Mouse (Mus musculus): Measurements from ENCODE around the gene Dhx37. TPM values are rescaled to one million over a fixed set of nuclear protein-coding genes. Genes with fewer than 3 reads are reported as not detected.

The Dhx37 gene
- polyA plus RNA-seq, 1 experiment from 2014 or later, result 7.2 TPM

GRCm38 (mm10) chr5:125405546-125406248 lies 28.2 kb downstream of the Dhx37 start:
- peak overlapping the region; percentile 59 for H3K4me3 ChIP-seq (ENCODE audit: low read depth, low read length)
- H3K4me2 ChIP-seq (ENCODE audit: low read depth, low read length), result peak overlapping the region; percentile 77
- no peak overlapping the region for H3K27ac ChIP-seq (replicated peaks; ENCODE audit: low read depth, low read length)
- H3K9me3 ChIP-seq (replicated peaks; ENCODE audit: control insufficient read depth, low read length), result no peaks in the 10 kb centered on the region
- peak overlapping the region; percentile 57 for H3K9ac ChIP-seq (replicated peaks; ENCODE audit: low read length)
- ATAC-seq (replicated peaks; ENCODE audit: insufficient number of reproducible peaks, low FRiP score, low TSS enrichment, low read depth), result peak; percentile 34; the same call in 1 of the 2 replicates
- peak; percentile 95 for DNase-seq (ENCODE audit: low spot score)
- H3K36me3 ChIP-seq (replicated peaks; ENCODE audit: control insufficient read depth, insufficient read depth, low read depth, low read length), result no peaks in the 10 kb centered on the region
- no peaks in the 10 kb centered on the region for H3K4me1 ChIP-seq (ENCODE audit: control insufficient read depth, insufficient read depth, low read length)
- H3K27me3 ChIP-seq (ENCODE audit: control insufficient read depth, insufficient read depth, low read length), result no peaks in the 10 kb centered on the region
- 1% methylated on average over 31 of the region's 31 CpGs for WGBS

GRCm38 (mm10) chr5:125404903-125405545 lies 28.9 kb downstream of the Dhx37 start:
- ATAC-seq (replicated peaks; ENCODE audit: insufficient number of reproducible peaks, low FRiP score, low TSS enrichment, low read depth) (no peak), DNase-seq (ENCODE audit: low spot score) (peak; percentile 83)
- peak overlapping the region; percentile 62 for H3K4me2 ChIP-seq (ENCODE audit: low read depth, low read length)
- peak overlapping the region; percentile 30 for H3K9ac ChIP-seq (replicated peaks; ENCODE audit: low read length)
- H3K4me3 ChIP-seq (ENCODE audit: low read depth, low read length), result peak overlapping the region; percentile 59
- H3K4me1 ChIP-seq (ENCODE audit: control insufficient read depth, insufficient read depth, low read length), result no peaks in the 10 kb centered on the region
- H3K27me3 ChIP-seq (ENCODE audit: control insufficient read depth, insufficient read depth, low read length), result no peaks in the 10 kb centered on the region
- under 1% methylated on average over 28 of the region's 28 CpGs for WGBS
- H3K9me3 ChIP-seq (replicated peaks; ENCODE audit: control insufficient read depth, low read length), result no peaks in the 10 kb centered on the region
- H3K36me3 ChIP-seq (replicated peaks; ENCODE audit: control insufficient read depth, insufficient read depth, low read depth, low read length), result no peaks in the 10 kb centered on the region
- H3K27ac ChIP-seq (replicated peaks; ENCODE audit: low read depth, low read length), result peak overlapping the region; percentile 42; the same call in 1 of the 2 replicates

- no peaks in the 10 kb centered on the region for H3K9me3 ChIP-seq (replicated peaks; ENCODE audit: control insufficient read depth, low read length)
- H3K4me2 ChIP-seq (ENCODE audit: low read depth, low read length), result peak overlapping the region; percentile 62
- ATAC-seq (replicated peaks; ENCODE audit: insufficient number of reproducible peaks, low FRiP score, low TSS enrichment, low read depth), result no peak
- DNase-seq (ENCODE audit: low spot score), result peak; percentile 52
- H3K27me3 ChIP-seq (ENCODE audit: control insufficient read depth, insufficient read depth, low read length), result no peaks in the 10 kb centered on the region
- no peaks in the 10 kb centered on the region for H3K36me3 ChIP-seq (replicated peaks; ENCODE audit: control insufficient read depth, insufficient read depth, low read depth, low read length)
- WGBS, result 3% methylated on average over 7 of the region's 7 CpGs
- H3K9ac ChIP-seq (replicated peaks; ENCODE audit: low read length), result peak overlapping the region; percentile 30
- H3K27ac ChIP-seq (replicated peaks; ENCODE audit: low read depth, low read length), result peak overlapping the region; percentile 42; the same call in 1 of the 2 replicates
- H3K4me1 ChIP-seq (ENCODE audit: control insufficient read depth, insufficient read depth, low read length), result no peaks in the 10 kb centered on the region
- H3K4me3 ChIP-seq (ENCODE audit: low read depth, low read length), result peak overlapping the region; percentile 59
These were observed 29.4 kb downstream of the Dhx37 start for GRCm38 (mm10) chr5:125404536-125404902.

GRCm38 (mm10) chr5:125403481-125404465 lies 30.1 kb downstream of the Dhx37 start:
- Histone ChIP-seq H3K4me2 (ENCODE audit: low read depth, low read length) (peak overlapping the region; percentile 36), H3K9ac (replicated peaks; ENCODE audit: low read length) (no peak overlapping the region), H3K4me3 (ENCODE audit: low read depth, low read length) (peak overlapping the region; percentile 32), H3K27ac (replicated peaks; ENCODE audit: low read depth, low read length) (no peak overlapping the region), H3K4me1 (ENCODE audit: control insufficient read depth, insufficient read depth, low read length) (no peaks in the 10 kb centered on the region), H3K36me3 (replicated peaks; ENCODE audit: control insufficient read depth, insufficient read depth, low read depth, low read length) (no peaks in the 10 kb centered on the region), H3K27me3 (ENCODE audit: control insufficient read depth, insufficient read depth, low read length) (no peaks in the 10 kb centered on the region), H3K9me3 (replicated peaks; ENCODE audit: control insufficient read depth, low read length) (no peaks in the 10 kb centered on the region)
- WGBS, result 12% methylated on average over 31 of the region's 31 CpGs
- peak; percentile 89 for DNase-seq (ENCODE audit: low spot score)
- ATAC-seq (replicated peaks; ENCODE audit: insufficient number of reproducible peaks, low FRiP score, low TSS enrichment, low read depth), result no peak

GRCm38 (mm10) chr5:125402991-125403390 lies 30.9 kb downstream of the Dhx37 start:
- Histone ChIP-seq H3K27ac (replicated peaks; ENCODE audit: low read depth, low read length) (no peak overlapping the region), H3K36me3 (replicated peaks; ENCODE audit: control insufficient read depth, insufficient read depth, low read depth, low read length) (no peaks in the 10 kb centered on the region), H3K9me3 (replicated peaks; ENCODE audit: control insufficient read depth, low read length) (no peaks in the 10 kb centered on the region), H3K9ac (replicated peaks; ENCODE audit: low read length) (no peak overlapping the region), H3K27me3 (ENCODE audit: control insufficient read depth, insufficient read depth, low read length) (no peaks in the 10 kb centered on the region), H3K4me2 (ENCODE audit: low read depth, low read length) (no peak overlapping the region), H3K4me1 (ENCODE audit: control insufficient read depth, insufficient read depth, low read length) (no peaks in the 10 kb centered on the region), H3K4me3 (ENCODE audit: low read depth, low read length) (no peak overlapping the region)
- WGBS, result 52% methylated on average over 6 of the region's 6 CpGs
- ATAC-seq (replicated peaks; ENCODE audit: insufficient number of reproducible peaks, low FRiP score, low TSS enrichment, low read depth) (no peak), DNase-seq (ENCODE audit: low spot score) (no peak)

GRCm38 (mm10) chr5:125402476-125402875 lies 31.4 kb downstream of the Dhx37 start:
- H3K27ac ChIP-seq (replicated peaks; ENCODE audit: low read depth, low read length), result no peak overlapping the region
- H3K27me3 ChIP-seq (ENCODE audit: control insufficient read depth, insufficient read depth, low read length), result no peaks in the 10 kb centered on the region
- no peak overlapping the region for H3K4me2 ChIP-seq (ENCODE audit: low read depth, low read length)
- WGBS, result 56% methylated on average over 10 of the region's 10 CpGs
- H3K9ac ChIP-seq (replicated peaks; ENCODE audit: low read length), result no peak overlapping the region
- H3K36me3 ChIP-seq (replicated peaks; ENCODE audit: control insufficient read depth, insufficient read depth, low read depth, low read length), result no peaks in the 10 kb centered on the region
- no peak overlapping the region for H3K4me3 ChIP-seq (ENCODE audit: low read depth, low read length)
- H3K9me3 ChIP-seq (replicated peaks; ENCODE audit: control insufficient read depth, low read length), result no peaks in the 10 kb centered on the region
- ATAC-seq (replicated peaks; ENCODE audit: insufficient number of reproducible peaks, low FRiP score, low TSS enrichment, low read depth), result no peak
- DNase-seq (ENCODE audit: low spot score), result no peak
- H3K4me1 ChIP-seq (ENCODE audit: control insufficient read depth, insufficient read depth, low read length), result no peaks in the 10 kb centered on the region

GRCm38 (mm10) chr5:125400903-125401302 lies 33.0 kb downstream of the Dhx37 start:
- no peak for DNase-seq (ENCODE audit: low spot score)
- Histone ChIP-seq H3K36me3 (replicated peaks; ENCODE audit: control insufficient read depth, insufficient read depth, low read depth, low read length) (no peaks in the 10 kb centered on the region), H3K9me3 (replicated peaks; ENCODE audit: control insufficient read depth, low read length) (no peaks in the 10 kb centered on the region), H3K9ac (replicated peaks; ENCODE audit: low read length) (no peak overlapping the region), H3K4me2 (ENCODE audit: low read depth, low read length) (no peak overlapping the region), H3K4me1 (ENCODE audit: control insufficient read depth, insufficient read depth, low read length) (no peaks in the 10 kb centered on the region), H3K27me3 (ENCODE audit: control insufficient read depth, insufficient read depth, low read length) (no peaks in the 10 kb centered on the region), H3K4me3 (ENCODE audit: low read depth, low read length) (no peak overlapping the region), H3K27ac (replicated peaks; ENCODE audit: low read depth, low read length) (no peak overlapping the region)
- ATAC-seq (replicated peaks; ENCODE audit: insufficient number of reproducible peaks, low FRiP score, low TSS enrichment, low read depth), result no peak
- 55% methylated on average over 7 of the region's 7 CpGs for WGBS
